Comparison of ENCODE assay signal across 23 mouse cellular contexts in the genomic region with DNA sequence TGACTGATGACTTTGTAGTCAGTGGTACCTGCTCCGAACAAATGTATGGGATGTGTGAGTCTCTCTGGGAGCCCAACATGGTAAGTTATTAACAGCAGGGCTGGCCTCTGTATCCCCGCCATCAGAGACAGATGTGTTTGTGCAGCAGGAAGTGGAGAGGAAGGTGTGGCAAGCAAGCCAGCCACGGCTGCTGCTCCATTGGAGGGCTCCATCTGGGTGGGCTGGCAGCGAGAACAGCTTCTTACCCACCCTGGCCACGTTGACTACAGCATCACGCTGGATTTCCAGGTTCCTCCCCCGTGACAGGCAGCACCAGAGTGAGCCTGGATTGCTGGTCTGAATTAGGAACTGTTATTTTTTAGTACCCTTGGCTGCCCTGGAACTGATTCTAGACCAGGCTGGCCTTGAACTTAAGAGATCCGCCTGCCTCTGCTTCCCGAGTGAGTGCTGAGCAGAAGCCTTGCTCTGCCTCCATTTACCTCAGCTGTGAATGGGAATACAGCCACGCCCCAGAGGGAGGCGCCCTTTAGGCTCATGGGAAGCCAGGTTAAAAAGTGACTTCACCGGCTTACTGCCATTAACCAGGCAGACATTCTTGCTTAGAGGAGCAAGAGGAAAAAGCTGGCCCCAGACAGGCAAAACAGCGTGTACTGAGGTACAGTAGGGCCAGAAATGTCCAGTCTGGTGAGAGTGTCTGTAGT. TPM values are rescaled to one million over a fixed set of nuclear protein-coding genes. Genes with fewer than 3 reads are reported as not detected.
DNase-seq lines count a peak whose midpoint lies in the region; ATAC-seq and TF ChIP-seq lines count a peak whose summit lies in the region.
"Had no signal": no experiment of that assay in that cellular context is flagged by ENCODE, and none has a peak within 500 bp of the region (broad histone marks: within the 10 kb centered on the region; RNA-seq: fewer than 3 reads in every experiment).

No protein-coding gene starts in this region.

- no peak for TF ChIP-seq POLR2A in kidney, adult 2 months (IDR thresholded peaks at IDR 0.05; ENCODE audit: low read depth, low read length)
- TF ChIP-seq POLR2A in myocyte (IDR thresholded peaks at IDR 0.05; ENCODE audit: insufficient read length, low read depth) = no peak
- no peak for TF ChIP-seq POLR2A in cerebellum, adult 2 months (IDR thresholded peaks at IDR 0.05; ENCODE audit: borderline replicate concordance, insufficient read depth, low read length)

- H3K9ac ChIP-seq in kidney, embryonic 15.5 days = no peak overlapping the region
- H3K9ac ChIP-seq: forebrain, embryonic 13.5 days; heart, embryonic 15.5 days; midbrain, embryonic 15.5 days; stomach, embryonic 15.5 days had no signal

- no peak for DNase-seq in kidney, adult 2 months
- DNase-seq in frontal cortex, postnatal 36 days (ENCODE audit: low spot score in 2 of 2) = no peak
- DNase-seq in cerebellum, adult 2 months = no peak
- no peak for DNase-seq in urinary bladder, postnatal 25 days (ENCODE audit: low spot score)
- DNase-seq: adrenal gland, postnatal 25 days; cerebellum, adult 11-12 months; cerebellum, postnatal 36 days; gastrocnemius, postnatal 14 days; heart, postnatal 4 days; kidney, adult 8-10 months; liver; lung, postnatal 14 days; retina, postnatal 1 day; thymus, postnatal 25 days had no signal

- no peaks in the 10 kb centered on the region for H3K9me3 ChIP-seq in kidney, embryonic 15.5 days (replicated peaks)
- no peaks in the 10 kb centered on the region for H3K9me3 ChIP-seq in E14TG2a.4 (ENCODE audit: low read length)
- H3K9me3 ChIP-seq: forebrain, embryonic 13.5 days; heart, embryonic 15.5 days; midbrain, embryonic 15.5 days; stomach, embryonic 15.5 days had no signal

- H3K27ac ChIP-seq in kidney, embryonic 15.5 days = 0 out of 2 replicates have a peak overlapping the region, but pooled peaks have one; percentile 22
- H3K27ac ChIP-seq in kidney, adult 2 months (ENCODE audit: insufficient read depth, low read depth, low read length) = no peak overlapping the region
- H3K27ac ChIP-seq in cerebellum, adult 2 months (ENCODE audit: insufficient read depth, low read length) = no peak overlapping the region
- H3K27ac ChIP-seq: forebrain, embryonic 13.5 days; heart, embryonic 15.5 days; midbrain, embryonic 15.5 days; stomach, embryonic 15.5 days had no signal

- H3K4me2 ChIP-seq in kidney, embryonic 15.5 days = no peak overlapping the region
- no peak overlapping the region for H3K4me2 ChIP-seq in myocyte (ENCODE audit: low read depth)
- H3K4me2 ChIP-seq: forebrain, embryonic 13.5 days; heart, embryonic 15.5 days; midbrain, embryonic 15.5 days; stomach, embryonic 15.5 days had no signal

- H3K4me1 ChIP-seq in kidney, embryonic 15.5 days = no peaks in the 10 kb centered on the region
- H3K4me1 ChIP-seq in kidney, adult 2 months (ENCODE audit: control insufficient read depth, insufficient read depth, low read length) = no peaks in the 10 kb centered on the region
- H3K4me1 ChIP-seq in E14TG2a.4 (replicated peaks; ENCODE audit: low read depth, low read length) = peaks cover 56% of the 10 kb centered on the region
- peaks cover 6% of the 10 kb centered on the region; the same call in 1 of the 2 replicates for H3K4me1 ChIP-seq in cerebellum, adult 2 months (ENCODE audit: control insufficient read depth, insufficient read depth, low read length)
- H3K4me1 ChIP-seq: forebrain, embryonic 13.5 days; midbrain, embryonic 15.5 days; stomach, embryonic 15.5 days had no signal

- peaks cover 81% of the 10 kb centered on the region for H3K36me3 ChIP-seq in kidney, embryonic 15.5 days
- no peaks in the 10 kb centered on the region for H3K36me3 ChIP-seq in kidney, adult 2 months (ENCODE audit: control insufficient read depth, insufficient read depth, low read length)
- H3K36me3 ChIP-seq in E14TG2a.4 (ENCODE audit: insufficient read depth, low read length) (peaks cover 85% of the 10 kb centered on the region), myocyte (ENCODE audit: control insufficient read depth, insufficient read depth) (peaks cover 19% of the 10 kb centered on the region)

- no peaks in the 10 kb centered on the region for H3K27me3 ChIP-seq in kidney, embryonic 15.5 days
- H3K27me3 ChIP-seq in kidney, adult 2 months (replicated peaks; ENCODE audit: control insufficient read depth, insufficient read depth, low read length) = no peaks in the 10 kb centered on the region
- no peaks in the 10 kb centered on the region for H3K27me3 ChIP-seq in E14TG2a.4 (ENCODE audit: insufficient read depth, low read length)
- H3K27me3 ChIP-seq in myocyte (ENCODE audit: control insufficient read depth, insufficient read depth, insufficient read length) = no peaks in the 10 kb centered on the region
- H3K27me3 ChIP-seq in cerebellum, adult 2 months (ENCODE audit: control insufficient read depth, insufficient read depth, low read length) = no peaks in the 10 kb centered on the region
- H3K27me3 ChIP-seq: forebrain, embryonic 13.5 days; heart, embryonic 15.5 days; midbrain, embryonic 15.5 days; stomach, embryonic 15.5 days had no signal

- 75% methylated on average over 13 of the region's 13 CpGs for WGBS in kidney, embryonic 15.5 days
- 65% methylated on average over 13 of the region's 13 CpGs for WGBS in kidney, adult 2 months
- WGBS in cerebellum, adult 2 months = 76% methylated on average over 13 of the region's 13 CpGs

- no peak for TF ChIP-seq CTCF in kidney, adult 2 months (conservative IDR thresholded peaks at IDR 0.05; ENCODE audit: insufficient read depth, insufficient read length, low read depth, low read length)
- no peak for TF ChIP-seq CTCF in E14TG2a.4 (conservative IDR thresholded peaks at IDR 0.05; ENCODE audit: low read length)
- no peak for TF ChIP-seq CTCF in cerebellum, adult 2 months (IDR thresholded peaks at IDR 0.05; ENCODE audit: borderline replicate concordance, insufficient read depth, low read depth, low read length)

- H3ac ChIP-seq in myocyte (ENCODE audit: control insufficient read depth, insufficient read length) = no peak overlapping the region

- H3K79me2 ChIP-seq in myocyte (ENCODE audit: control insufficient read depth, insufficient read depth) = no peaks in the 10 kb centered on the region

- no peak overlapping the region for H3K4me3 ChIP-seq in kidney, embryonic 15.5 days (replicated peaks)
- H3K4me3 ChIP-seq in kidney, adult 2 months (ENCODE audit: insufficient read depth, low read depth, low read length) = no peak overlapping the region
- H3K4me3 ChIP-seq in E14TG2a.4 (replicated peaks; ENCODE audit: low read length) (0 out of 2 replicates have a peak overlapping the region, but pooled peaks have one; percentile 10), myocyte (no peak overlapping the region)
- H3K4me3 ChIP-seq in cerebellum, adult 2 months (replicated peaks; ENCODE audit: insufficient read depth, low read depth, low read length) = no peak overlapping the region
- H3K4me3 ChIP-seq: forebrain, embryonic 13.5 days; heart, embryonic 15.5 days; midbrain, embryonic 15.5 days; stomach, embryonic 15.5 days had no signal

- ATAC-seq in kidney, embryonic 15.5 days (replicated peaks; ENCODE audit: low FRiP score) = no peak
- peak; percentile 36; the same call in 1 of the 2 replicates for ATAC-seq in erythroblast, adult 5-6 weeks (replicated peaks; ENCODE audit: low FRiP score, poor library complexity, severe bottlenecking)
- ATAC-seq: forebrain, embryonic 13.5 days; hindbrain, embryonic 16.5 days; midbrain, embryonic 15.5 days had no signal

TF ChIP-seq in myocyte, 11 proteins besides CTCF, POLR2A, EP300 and RAD21:
- TF ChIP-seq TCF3 (IDR thresholded peaks at IDR 0.05; ENCODE audit: insufficient read length, low read depth) (no peak), POLR2AphosphoS2 (IDR thresholded peaks at IDR 0.05; ENCODE audit: insufficient read length, low read depth) (peak; percentile 9), USF1 (IDR thresholded peaks at IDR 0.05; ENCODE audit: low read depth) (no peak)

RNA-seq across cellular contexts. Expression of gene Psmb3, which starts 8.2 kb away (rescaled TPM):
- polyA plus RNA-seq in kidney, embryonic 15.5 days (2015; fragmentation: Nextera tagmentation; extraction: Ambion mirVana) = 475 and 488 TPM in 2 replicates
- polyA plus RNA-seq in kidney, adult 2 months (2012; rRNA removed) = 397 and 399 TPM in 2 replicates
- 32.4 and 40.3 TPM in 2 replicates for total RNA-seq in erythroblast, adult 5-6 weeks (2015; ENCODE audit: low replicate concordance)
- total RNA-seq in erythroblast, adult 5-6 weeks (2017; ENCODE audit: low replicate concordance) = 37.0 and 48.2 TPM in 2 replicates
- polyA plus RNA-seq in myocyte (2012; fragmentation: generic; extraction: Trizol) = 694 TPM
- 291 and 295 TPM in 2 replicates for polyA plus RNA-seq in cerebellum, adult 2 months (2012; rRNA removed)

RNA-seq across cellular contexts. Expression of gene Pcgf2, which starts 11.1 kb away (rescaled TPM):
- 13.2 and 16.6 TPM in 2 replicates for polyA plus RNA-seq in kidney, embryonic 15.5 days (2015; fragmentation: Nextera tagmentation; extraction: Ambion mirVana)
- polyA plus RNA-seq in kidney, adult 2 months (2012; rRNA removed) = 53.9 and 56.5 TPM in 2 replicates
- 0.77 TPM in 1 of 2 replicates, not detected in the other for total RNA-seq in erythroblast, adult 5-6 weeks (2015; ENCODE audit: low replicate concordance)
- not detected in 2 replicates for total RNA-seq in erythroblast, adult 5-6 weeks (2017; ENCODE audit: low replicate concordance)
- 24.3 TPM for polyA plus RNA-seq in myocyte (2012; fragmentation: generic; extraction: Trizol)
- polyA plus RNA-seq in cerebellum, adult 2 months (2012; rRNA removed) = 54.3 and 59.5 TPM in 2 replicates

RNA-seq across cellular contexts. Expression of gene Cisd3, which starts 25.7 kb away (rescaled TPM):
- 41.2 and 42.7 TPM in 2 replicates for polyA plus RNA-seq in kidney, embryonic 15.5 days (2015; fragmentation: Nextera tagmentation; extraction: Ambion mirVana)
- 139 and 149 TPM in 2 replicates for polyA plus RNA-seq in kidney, adult 2 months (2012; rRNA removed)
- 2.3 TPM in 1 of 2 replicates, not detected in the other for total RNA-seq in erythroblast, adult 5-6 weeks (2015; ENCODE audit: low replicate concordance)
- 1.7 TPM in 1 of 2 replicates, not detected in the other for total RNA-seq in erythroblast, adult 5-6 weeks (2017; ENCODE audit: low replicate concordance)
- polyA plus RNA-seq in myocyte (2012; fragmentation: generic; extraction: Trizol) = 112 TPM
- 70.2 and 72.2 TPM in 2 replicates for polyA plus RNA-seq in cerebellum, adult 2 months (2012; rRNA removed)

RNA-seq across cellular contexts. Expression of gene Pip4k2b, which starts 33.2 kb away (rescaled TPM):
- polyA plus RNA-seq in kidney, embryonic 15.5 days (2015; fragmentation: Nextera tagmentation; extraction: Ambion mirVana) = 1.8 and 1.9 TPM in 2 replicates
- polyA plus RNA-seq in kidney, adult 2 months (2012; rRNA removed) = 9.2 and 10.6 TPM in 2 replicates
- total RNA-seq in erythroblast, adult 5-6 weeks (2015; ENCODE audit: low replicate concordance) = 3.3 and 4.0 TPM in 2 replicates
- total RNA-seq in erythroblast, adult 5-6 weeks (2017; ENCODE audit: low replicate concordance) = 3.6 and 4.5 TPM in 2 replicates
- polyA plus RNA-seq in myocyte (2012; fragmentation: generic; extraction: Trizol) = 30.1 TPM
- polyA plus RNA-seq in cerebellum, adult 2 months (2012; rRNA removed) = 47.4 and 49.5 TPM in 2 replicates

RNA-seq across cellular contexts. Expression of gene Mllt6, which starts 48.1 kb away (rescaled TPM):
- polyA plus RNA-seq in kidney, embryonic 15.5 days (2015; fragmentation: Nextera tagmentation; extraction: Ambion mirVana) = 2.8 and 3.9 TPM in 2 replicates
- polyA plus RNA-seq in kidney, adult 2 months (2012; rRNA removed) = 36.6 and 40.4 TPM in 2 replicates
- 1.2 and 1.9 TPM in 2 replicates for total RNA-seq in erythroblast, adult 5-6 weeks (2015; ENCODE audit: low replicate concordance)
- 1.5 and 3.9 TPM in 2 replicates for total RNA-seq in erythroblast, adult 5-6 weeks (2017; ENCODE audit: low replicate concordance)
- polyA plus RNA-seq in myocyte (2012; fragmentation: generic; extraction: Trizol) = 15.5 TPM
- 68.4 and 69.3 TPM in 2 replicates for polyA plus RNA-seq in cerebellum, adult 2 months (2012; rRNA removed)
